Mouse (Mus musculus): ENCODE results near the gene Rnf222.

- TF ChIP-seq GATA1 (IDR thresholded peaks at IDR 0.05; ENCODE audit: low read length) (no peak), TAL1 (IDR thresholded peaks at IDR 0.05; ENCODE audit: low read length) (no peak)
Observed at GRCm38 (mm10) chr11:68863631-68864091, 24.7 kb upstream of the Rnf222 start.

All from erythroblast, embryonic 14.5 days (primary cell).